Mouse (Mus musculus): Measurements from ENCODE around the gene Gm9745. TPM values are rescaled to one million over a fixed set of nuclear protein-coding genes. Genes with fewer than 3 reads are reported as not detected.
"Not testable (repeated sequence)": the region's sequence is repeated elsewhere in the genome, so short reads cannot be mapped to it uniquely, and the experiment has no call there.

The Gm9745 gene
- not detected in 2 replicates for polyA plus RNA-seq (2016; fragmentation: Nextera tagmentation; extraction: Ambion mirVana)

DNA sequence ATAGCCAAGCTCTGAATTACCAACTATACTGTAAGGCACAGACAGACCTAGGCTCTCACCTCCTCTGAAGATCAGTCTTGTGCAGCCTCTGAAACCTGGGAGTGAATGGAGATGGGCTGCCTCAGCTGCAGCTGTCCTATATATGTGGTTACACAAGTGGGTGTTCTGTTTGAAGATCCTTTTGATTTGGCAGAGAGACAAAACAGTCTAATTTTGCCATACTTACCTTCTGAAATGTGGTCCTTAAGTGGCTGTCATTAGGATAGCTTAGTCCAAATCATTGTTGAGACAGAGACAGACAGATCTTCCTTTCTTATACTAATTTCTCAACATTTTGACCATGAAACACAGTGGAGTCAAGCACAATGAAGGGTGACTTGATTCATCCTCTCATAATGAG, at the start of gene Gm9745:
TSS of gene Gm9745 (minus strand) at position 101 of the 400 bp plus-strand sequence.
- H3K9me3 ChIP-seq; H3K4me3 ChIP-seq; H3K27ac ChIP-seq; DNase-seq (ENCODE audit: low spot score); H3K27me3 ChIP-seq (ENCODE audit: insufficient read depth, poor library complexity, severe bottlenecking); H3K4me1 ChIP-seq; H3K36me3 ChIP-seq: not testable (repeated sequence)

DNA sequence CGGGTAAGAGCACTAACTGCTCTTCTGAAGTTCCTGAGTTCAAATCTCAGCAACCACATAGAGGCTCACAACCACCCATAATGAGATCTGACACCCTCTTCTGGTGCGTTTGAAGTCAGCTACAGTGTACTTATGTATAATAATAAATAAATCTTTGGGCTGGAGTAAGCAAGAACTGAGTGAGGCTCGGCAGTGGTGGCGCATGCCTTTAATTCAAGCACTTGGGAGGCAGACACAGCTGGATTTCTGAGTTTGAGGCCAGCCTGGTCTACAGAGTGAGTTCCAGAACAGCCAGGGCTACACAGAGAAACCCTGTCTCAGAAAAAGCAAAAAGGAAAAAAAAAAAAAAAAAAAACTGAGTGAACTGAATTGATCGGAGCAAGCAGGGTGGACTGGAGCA, 49.2 kb upstream of the Gm9745 start:
- not testable (repeated sequence) for H3K27me3 ChIP-seq (ENCODE audit: insufficient read depth, poor library complexity, severe bottlenecking); DNase-seq (ENCODE audit: low spot score); H3K4me1 ChIP-seq; H3K9me3 ChIP-seq; H3K36me3 ChIP-seq; H3K27ac ChIP-seq; H3K4me3 ChIP-seq
- WGBS: 82% methylated on average over 5 of the region's 5 CpGs

- DNase-seq (ENCODE audit: low spot score): peak; percentile 98
- no peaks in the 10 kb centered on the region for H3K27me3 ChIP-seq (ENCODE audit: insufficient read depth, poor library complexity, severe bottlenecking)
- H3K9me3 ChIP-seq: no peaks in the 10 kb centered on the region
- WGBS: 1% methylated on average over 51 of the region's 51 CpGs
- H3K36me3 ChIP-seq: peaks cover 8% of the 10 kb centered on the region; the same call in 1 of the 2 replicates
- peak within 1 kb of the TSS; percentile 96 for H3K27ac ChIP-seq
- H3K4me3 ChIP-seq: peak within 1 kb of the TSS; percentile 74
- H3K4me1 ChIP-seq: peaks cover 6% of the 10 kb centered on the region
Measured at GRCm38 (mm10) chr13:8995990-8996786, 48.2 kb upstream of the Gm9745 start, which contains the start of gene Gtpbp4. Gene Gtpbp4 (minus strand): TSS chr13:8996083.

GRCm38 (mm10) chr13:8995159-8995989, 47.3 kb upstream of the Gm9745 start:
- H3K27ac ChIP-seq: peak overlapping the region; percentile 96
- peaks cover 13% of the 10 kb centered on the region for H3K36me3 ChIP-seq
- H3K4me3 ChIP-seq: peak overlapping the region; percentile 74
- H3K9me3 ChIP-seq: no peaks in the 10 kb centered on the region
- no peaks in the 10 kb centered on the region for H3K27me3 ChIP-seq (ENCODE audit: insufficient read depth, poor library complexity, severe bottlenecking)
- WGBS: 2% methylated on average over 33 of the region's 33 CpGs
- H3K4me1 ChIP-seq: peaks cover 6% of the 10 kb centered on the region
- no peak for DNase-seq (ENCODE audit: low spot score)

- WGBS: 90% methylated on average over 6 of the region's 6 CpGs
- H3K9me3 ChIP-seq: no peaks in the 10 kb centered on the region
- no peak for DNase-seq (ENCODE audit: low spot score)
- H3K36me3 ChIP-seq: peaks cover 43% of the 10 kb centered on the region
- H3K4me3 ChIP-seq: no peak overlapping the region
- no peaks in the 10 kb centered on the region for H3K27me3 ChIP-seq (ENCODE audit: insufficient read depth, poor library complexity, severe bottlenecking)
- H3K27ac ChIP-seq: no peak overlapping the region
- H3K4me1 ChIP-seq: peaks cover 6% of the 10 kb centered on the region
Measured at GRCm38 (mm10) chr13:8992231-8992630, 44.2 kb upstream of the Gm9745 start.

- H3K4me3 ChIP-seq: no peak overlapping the region
- H3K27me3 ChIP-seq (ENCODE audit: insufficient read depth, poor library complexity, severe bottlenecking): no peaks in the 10 kb centered on the region
- H3K36me3 ChIP-seq: peaks cover 94% of the 10 kb centered on the region
- no peaks in the 10 kb centered on the region for H3K4me1 ChIP-seq
- no peak overlapping the region for H3K27ac ChIP-seq
- WGBS: 92% methylated on average over 3 of the region's 3 CpGs
- DNase-seq (ENCODE audit: low spot score): no peak
- no peaks in the 10 kb centered on the region for H3K9me3 ChIP-seq
Measured at GRCm38 (mm10) chr13:8972972-8973371, 24.9 kb upstream of the Gm9745 start.

GRCm38 (mm10) chr13:8972369-8972768, 24.3 kb upstream of the Gm9745 start:
- no peaks in the 10 kb centered on the region for H3K4me1 ChIP-seq
- no peak for DNase-seq (ENCODE audit: low spot score)
- no peaks in the 10 kb centered on the region for H3K9me3 ChIP-seq
- H3K36me3 ChIP-seq: peaks cover 93% of the 10 kb centered on the region
- H3K27me3 ChIP-seq (ENCODE audit: insufficient read depth, poor library complexity, severe bottlenecking): no peaks in the 10 kb centered on the region
- H3K4me3 ChIP-seq: no peak overlapping the region
- H3K27ac ChIP-seq: no peak overlapping the region

DNA sequence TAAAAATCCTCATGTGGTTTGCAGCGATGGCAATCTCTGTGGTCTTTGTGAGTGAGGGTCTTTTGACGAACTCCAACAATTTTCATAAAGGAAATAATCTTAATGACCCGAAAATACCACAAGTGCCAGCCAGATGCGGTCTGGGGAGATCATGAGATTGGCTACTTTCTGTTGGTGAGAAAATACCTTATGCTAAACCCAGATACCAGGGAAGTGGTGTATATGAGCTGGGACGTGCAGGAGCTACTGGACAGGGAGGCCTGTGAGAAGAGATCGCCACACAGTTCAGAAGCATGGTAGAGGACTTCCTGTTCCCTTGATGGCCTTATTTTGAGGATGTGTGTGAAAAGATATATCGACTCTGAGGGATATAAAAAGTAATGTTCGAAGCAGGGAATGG, 19.7 kb upstream of the Gm9745 start:
- 94% methylated on average over 8 of the region's 8 CpGs for WGBS
- no peaks in the 10 kb centered on the region for H3K4me1 ChIP-seq
- no peaks in the 10 kb centered on the region for H3K9me3 ChIP-seq
- no peak for DNase-seq (ENCODE audit: low spot score)
- no peak overlapping the region for H3K27ac ChIP-seq
- peaks cover 56% of the 10 kb centered on the region for H3K36me3 ChIP-seq
- H3K4me3 ChIP-seq: no peak overlapping the region
- no peaks in the 10 kb centered on the region for H3K27me3 ChIP-seq (ENCODE audit: insufficient read depth, poor library complexity, severe bottlenecking)

DNA sequence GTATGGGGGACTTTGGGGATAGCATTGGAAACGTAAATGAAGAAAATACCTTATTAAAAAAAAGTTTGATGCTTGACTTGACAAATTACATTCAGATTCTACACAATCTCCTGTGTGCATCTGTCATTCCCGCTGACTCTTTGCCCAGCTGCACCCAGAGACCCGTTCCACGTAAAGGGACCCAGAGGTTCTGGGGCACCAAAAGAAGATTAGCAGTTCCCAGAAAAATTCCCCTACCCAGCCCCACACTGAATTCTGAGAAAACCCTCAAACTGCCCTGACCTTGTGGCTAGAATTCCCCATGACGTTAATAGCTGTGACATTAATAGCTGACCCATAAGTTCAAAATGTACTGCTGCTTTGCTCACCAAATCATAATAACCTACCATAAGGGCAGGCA, 17.2 kb upstream of the Gm9745 start:
- Histone ChIP-seq H3K4me1 (no peaks in the 10 kb centered on the region), H3K27ac (no peak overlapping the region), H3K36me3 (peaks cover 34% of the 10 kb centered on the region), H3K27me3 (ENCODE audit: insufficient read depth, poor library complexity, severe bottlenecking) (no peaks in the 10 kb centered on the region), H3K9me3 (no peaks in the 10 kb centered on the region), H3K4me3 (no peak overlapping the region)
- DNase-seq (ENCODE audit: low spot score): no peak
- WGBS: 90% methylated on average over 5 of the region's 5 CpGs

DNA sequence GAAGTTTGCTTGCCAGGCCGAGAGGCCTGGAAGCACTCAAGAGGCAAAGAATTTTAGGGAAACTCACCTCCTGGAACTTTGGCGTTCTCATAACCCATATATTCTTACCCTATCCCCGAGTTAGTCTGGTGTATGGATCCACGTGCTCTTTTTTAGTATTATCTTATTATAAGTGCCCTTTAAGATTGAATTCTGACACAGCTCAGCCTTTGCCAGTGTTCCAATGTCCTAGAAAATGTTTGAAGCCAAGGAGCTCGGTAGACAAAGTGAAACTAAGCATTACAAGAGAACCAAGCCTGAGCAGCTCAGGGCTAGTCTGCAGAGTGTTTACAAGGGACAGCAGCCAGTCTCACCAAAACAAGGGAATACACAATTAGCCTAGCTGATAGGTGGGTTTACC, 14.2 kb upstream of the Gm9745 start:
- H3K4me3 ChIP-seq; H3K4me1 ChIP-seq; H3K27ac ChIP-seq; DNase-seq (ENCODE audit: low spot score); H3K9me3 ChIP-seq; H3K27me3 ChIP-seq (ENCODE audit: insufficient read depth, poor library complexity, severe bottlenecking); H3K36me3 ChIP-seq: not testable (repeated sequence)
- WGBS: 28% methylated on average over 5 of the region's 5 CpGs

DNA sequence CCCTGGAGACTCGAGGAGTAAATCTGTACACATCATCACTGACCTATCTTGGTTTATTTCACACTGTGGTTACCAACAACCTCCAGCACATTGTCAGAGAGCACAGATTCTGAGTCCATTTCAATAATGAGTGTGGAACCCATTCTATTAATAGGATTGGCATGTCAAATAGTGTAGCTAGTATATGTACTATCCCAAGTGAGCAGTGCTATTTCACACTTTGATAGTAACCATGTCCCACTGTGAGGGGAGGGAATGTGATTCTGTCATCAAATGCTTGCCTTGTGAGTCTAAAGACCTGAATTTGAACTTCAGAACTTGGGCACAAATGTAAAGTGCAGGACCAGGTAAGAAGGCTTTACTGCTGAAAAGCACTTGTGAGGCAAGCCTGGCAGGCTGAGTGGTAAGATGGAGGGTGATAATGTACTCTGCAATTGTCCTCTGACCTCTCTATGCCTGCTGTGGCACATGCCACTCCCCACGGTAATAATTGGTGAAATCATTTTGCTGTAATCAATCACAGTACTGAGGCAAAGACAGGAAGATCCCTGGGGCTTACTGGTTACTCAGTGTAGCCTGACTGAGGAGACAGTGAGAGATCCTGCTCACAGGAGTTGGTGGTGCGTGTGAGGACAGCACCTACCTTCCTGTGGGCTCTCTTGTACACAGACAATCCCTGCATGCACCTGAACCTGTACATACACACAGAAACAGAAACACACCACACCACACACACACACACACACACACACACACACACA, 13.3 kb upstream of the Gm9745 start:
- H3K27ac ChIP-seq; H3K36me3 ChIP-seq; H3K9me3 ChIP-seq; DNase-seq (ENCODE audit: low spot score); H3K4me1 ChIP-seq; H3K4me3 ChIP-seq; H3K27me3 ChIP-seq (ENCODE audit: insufficient read depth, poor library complexity, severe bottlenecking): not testable (repeated sequence)
- 54% methylated on average over 3 of the region's 3 CpGs for WGBS

- H3K4me3 ChIP-seq; H3K36me3 ChIP-seq; H3K9me3 ChIP-seq; H3K27ac ChIP-seq; DNase-seq (ENCODE audit: low spot score); H3K4me1 ChIP-seq; H3K27me3 ChIP-seq (ENCODE audit: insufficient read depth, poor library complexity, severe bottlenecking): not testable (repeated sequence)
- 73% methylated on average over 5 of the region's 6 CpGs for WGBS
Measured at GRCm38 (mm10) chr13:8959554-8959953, 11.5 kb upstream of the Gm9745 start.

GRCm38 (mm10) chr13:8959058-8959457, 11.0 kb upstream of the Gm9745 start:
- H3K27ac ChIP-seq, H3K4me1 ChIP-seq, H3K9me3 ChIP-seq: not testable (repeated sequence)

More at GRCm38 (mm10) chr13:8959058-8959457, 11.0 kb upstream of the Gm9745 start:
- not testable (repeated sequence) for H3K27me3 ChIP-seq (ENCODE audit: insufficient read depth, poor library complexity, severe bottlenecking); H3K4me3 ChIP-seq; H3K36me3 ChIP-seq; DNase-seq (ENCODE audit: low spot score)
- 75% methylated on average over 1 of the region's 5 CpGs for WGBS

Measured in heart, embryonic 10.5 days (tissue).